Mouse (Mus musculus) olfactory bulb, adult 2 months (tissue): ENCODE measurements around the gene Mettl26.

Experiments used
- CTCF ChIP-seq: fragments of 200-500 bp; IDR thresholded peaks from 2 replicates; pipeline ENCODE4 v1.5.1; 2012; ENCODE audit warnings: low read depth, mild to moderate bottlenecking, low read length, moderate library complexity; ENCODE audit not compliant: insufficient read depth
- POLR2A ChIP-seq: fragments of 200-500 bp; IDR thresholded peaks from 2 replicates; pipeline ENCODE4 v1.6.1; 2012; ENCODE audit warnings: mild to moderate bottlenecking, low read depth, low read length, moderate library complexity; ENCODE audit not compliant: insufficient read depth

GRCm38 (mm10) chr17:25883268-25883667, 8.4 kb downstream of the Mettl26 start:
- TF ChIP-seq CTCF: no peak
- no peak for TF ChIP-seq POLR2A
